Mouse (Mus musculus) spleen, adult 2 months (tissue): Measurements from ENCODE around the gene Btg2. TPM values are rescaled to one million over a fixed set of nuclear protein-coding genes. Genes with fewer than 3 reads are reported as not detected.

ENCODE experiments used
- DNase-seq, 2 experiments: peaks; one replicate each; pipeline versions ENCODE4 v3.0.0 to v3.0.0-alpha.2; 2012 to 2021; ENCODE audit warnings: low spot score in 2 of 2, low read depth in 1 of 2
- H3K27ac ChIP-seq: fragments of 200-500 bp; 2 replicates; pipeline ENCODE4 v1.5.1; 2012; ENCODE audit warnings: low read length, inconsistent platforms; ENCODE audit not compliant: insufficient read depth
- H3K27me3 ChIP-seq: fragments of 200-500 bp; 2 replicates; pipeline ENCODE4 v1.6.1; 2012; ENCODE audit warnings: mild to moderate bottlenecking, moderate library complexity, low read length, inconsistent platforms; ENCODE audit not compliant: control insufficient read depth, insufficient read depth
- H3K36me3 ChIP-seq: fragments of 200-500 bp; 2 replicates; pipeline ENCODE4 v1.6.1; 2012; ENCODE audit warnings: mild to moderate bottlenecking, low read length, inconsistent platforms; ENCODE audit not compliant: control insufficient read depth, insufficient read depth
- H3K4me1 ChIP-seq: fragments of 200-500 bp; 2 replicates; pipeline ENCODE4 v1.6.1; 2011; ENCODE audit warnings: inconsistent platforms; ENCODE audit not compliant: control insufficient read depth, insufficient read depth, insufficient read length
- H3K4me3 ChIP-seq: fragments of 200-500 bp; 2 replicates; pipeline ENCODE4 v1.5.1; 2011; ENCODE audit warnings: mild to moderate bottlenecking, inconsistent platforms; ENCODE audit not compliant: insufficient read depth, insufficient read length; ENCODE audit errors: extremely low read depth
- CTCF ChIP-seq: fragments of 200-500 bp; IDR thresholded peaks from 2 replicates; pipeline ENCODE4 v1.5.1; 2011; ENCODE audit warnings: mild to moderate bottlenecking, inconsistent platforms; ENCODE audit not compliant: insufficient read depth, insufficient read length, insufficient replicate concordance; ENCODE audit errors: extremely low read depth
- POLR2A ChIP-seq: fragments of 200-500 bp; IDR thresholded peaks from 2 replicates; pipeline ENCODE4 v1.6.1; 2011; ENCODE audit warnings: low read depth, low read length, inconsistent platforms
- WGBS: fragments of 180-500 bp; shearing (Covaris S2); methylation state at CpG from one replicate; pipeline ENCODE4 v1.1.7; 2018; 5-methylcytosine and 5-hydroxymethylcytosine counted together
- polyA plus RNA-seq: library from polyadenylated mRNA; depleted of rRNA; stranded (reverse); fragments of >200 nt; gene quantifications from 2 replicates; pipeline ENCODE4 v1.2.3, GENCODE M21; 2012; rRNA removed

The Btg2 gene
- polyA plus RNA-seq, 1 experiment = 115 TPM

DNA sequence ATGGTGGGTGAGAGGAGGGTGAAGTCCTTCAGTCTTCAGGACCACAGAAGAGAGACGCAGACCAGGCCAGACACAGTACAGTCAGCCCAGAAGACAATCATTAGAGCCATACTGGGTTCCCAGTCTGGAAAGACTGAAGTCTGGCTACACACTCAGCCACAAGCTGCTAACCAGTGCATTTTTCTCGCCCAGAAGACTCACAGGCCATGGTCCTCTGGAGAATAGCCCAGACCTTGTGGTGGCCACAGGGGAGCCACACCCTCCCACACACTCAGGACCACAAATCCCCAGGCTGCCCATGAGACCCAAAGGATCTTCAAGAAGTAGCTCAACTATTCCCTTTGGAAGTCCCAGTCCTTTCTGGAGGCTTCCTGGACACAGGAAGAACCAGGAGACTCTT, 39.6 kb downstream of the Btg2 start:
- WGBS = 73% methylated on average over 2 of the region's 2 CpGs
- H3K27ac ChIP-seq = no peak overlapping the region
- H3K36me3 ChIP-seq = no peaks in the 10 kb centered on the region
- no peaks in the 10 kb centered on the region for H3K27me3 ChIP-seq
- no peaks in the 10 kb centered on the region for H3K4me1 ChIP-seq
- no peak for TF ChIP-seq CTCF
- no peak for TF ChIP-seq POLR2A
- no peak overlapping the region for H3K4me3 ChIP-seq
- DNase-seq = no peak

- TF ChIP-seq POLR2A (no peak), CTCF (no peak)
- H3K4me1 ChIP-seq = no peaks in the 10 kb centered on the region
- WGBS = 88% methylated on average over 4 of the region's 4 CpGs
- H3K27ac ChIP-seq = no peak overlapping the region
- H3K36me3 ChIP-seq = no peaks in the 10 kb centered on the region
- H3K27me3 ChIP-seq = no peaks in the 10 kb centered on the region
- no peak overlapping the region for H3K4me3 ChIP-seq
- DNase-seq = no peak
Observed at GRCm38 (mm10) chr1:134038336-134038735, 40.6 kb downstream of the Btg2 start.

DNA sequence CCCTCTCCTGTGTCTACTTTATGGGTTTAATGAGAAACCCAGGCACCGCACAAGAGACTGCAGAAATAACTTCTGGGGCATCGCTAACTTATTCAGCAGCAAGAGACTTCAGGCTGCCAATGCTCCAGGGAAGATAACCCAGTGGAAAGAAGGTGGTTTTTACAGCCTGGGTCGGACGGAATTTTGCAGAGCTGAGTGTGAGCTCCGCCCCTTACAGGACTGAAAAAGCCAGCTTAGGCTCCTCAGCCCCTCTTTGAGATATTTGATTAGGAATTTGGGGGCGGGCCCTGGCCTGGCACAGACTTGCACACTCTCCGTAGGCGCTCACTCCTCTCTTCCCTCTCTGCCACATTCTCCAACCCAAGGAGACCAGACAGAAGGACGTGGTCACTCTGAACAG, 41.7 kb downstream of the Btg2 start, which contains the start of gene Fmod:
Fmod (plus strand) TSS at position 83 of the 400 bp plus-strand sequence.
- H3K27ac ChIP-seq = no peak within 1 kb of the TSS
- H3K36me3 ChIP-seq = no peaks in the 10 kb centered on the region
- no peaks in the 10 kb centered on the region for H3K4me1 ChIP-seq
- TF ChIP-seq POLR2A (no peak), CTCF (no peak)
- no peak for DNase-seq
- no peaks in the 10 kb centered on the region for H3K27me3 ChIP-seq
- H3K4me3 ChIP-seq = no peak within 1 kb of the TSS
- WGBS = 84% methylated on average over 9 of the region's 9 CpGs

- Histone ChIP-seq H3K36me3 (no peaks in the 10 kb centered on the region), H3K4me1 (no peaks in the 10 kb centered on the region), H3K27ac (no peak overlapping the region), H3K4me3 (no peak overlapping the region), H3K27me3 (no peaks in the 10 kb centered on the region)
- DNase-seq = no peak
- TF ChIP-seq POLR2A (no peak), CTCF (no peak)
- 60% methylated on average over 2 of the region's 2 CpGs for WGBS
Observed at GRCm38 (mm10) chr1:134036492-134036891, 42.4 kb downstream of the Btg2 start.

DNA sequence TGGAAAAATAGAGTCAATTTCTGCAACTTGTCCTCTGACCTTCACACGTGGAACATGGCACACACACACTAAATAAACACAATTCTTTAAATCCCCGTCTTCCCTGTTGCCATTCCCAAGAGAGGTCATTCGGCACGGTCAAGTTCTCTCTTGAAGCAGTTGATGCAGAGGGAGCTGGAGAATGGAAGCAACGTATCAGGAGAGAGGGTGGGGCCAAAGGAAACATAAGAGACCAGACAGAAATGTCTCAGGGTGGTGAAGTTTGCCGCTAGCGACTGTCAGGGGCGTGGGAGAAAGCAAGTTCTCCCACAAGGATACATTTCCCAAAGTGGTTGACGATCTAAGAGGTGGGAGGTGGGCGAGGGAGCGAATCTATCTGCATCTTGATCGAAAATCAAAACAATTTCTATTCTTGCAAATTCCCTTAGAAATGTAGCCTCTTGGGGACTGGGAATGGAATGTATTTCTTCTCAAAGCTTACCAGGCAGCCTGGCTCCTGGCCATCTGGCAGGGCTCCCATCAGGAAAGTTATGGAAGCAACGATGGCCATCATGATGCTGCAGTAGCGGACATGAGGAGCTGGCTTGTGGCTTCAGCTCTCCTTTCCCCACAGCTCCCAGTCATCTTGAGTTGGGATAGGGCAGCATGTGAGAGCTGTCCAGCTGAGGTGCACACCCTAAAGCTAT, 50.6 kb downstream of the Btg2 start:
- Histone ChIP-seq H3K4me3 (no peak overlapping the region), H3K4me1 (no peaks in the 10 kb centered on the region), H3K36me3 (no peaks in the 10 kb centered on the region), H3K27me3 (no peaks in the 10 kb centered on the region), H3K27ac (no peak overlapping the region)
- WGBS = 87% methylated on average over 14 of the region's 14 CpGs
- no peak for DNase-seq
- TF ChIP-seq POLR2A = no peak
- no peak for TF ChIP-seq CTCF

GRCm38 (mm10) chr1:134026741-134027140, 52.2 kb downstream of the Btg2 start:
- no peak for DNase-seq
- H3K4me3 ChIP-seq = no peak overlapping the region
- H3K27me3 ChIP-seq = no peaks in the 10 kb centered on the region
- no peaks in the 10 kb centered on the region for H3K36me3 ChIP-seq
- WGBS = 90% methylated on average over 9 of the region's 9 CpGs
- TF ChIP-seq CTCF (no peak), POLR2A (no peak)
- H3K4me1 ChIP-seq = no peaks in the 10 kb centered on the region
- no peak overlapping the region for H3K27ac ChIP-seq

DNA sequence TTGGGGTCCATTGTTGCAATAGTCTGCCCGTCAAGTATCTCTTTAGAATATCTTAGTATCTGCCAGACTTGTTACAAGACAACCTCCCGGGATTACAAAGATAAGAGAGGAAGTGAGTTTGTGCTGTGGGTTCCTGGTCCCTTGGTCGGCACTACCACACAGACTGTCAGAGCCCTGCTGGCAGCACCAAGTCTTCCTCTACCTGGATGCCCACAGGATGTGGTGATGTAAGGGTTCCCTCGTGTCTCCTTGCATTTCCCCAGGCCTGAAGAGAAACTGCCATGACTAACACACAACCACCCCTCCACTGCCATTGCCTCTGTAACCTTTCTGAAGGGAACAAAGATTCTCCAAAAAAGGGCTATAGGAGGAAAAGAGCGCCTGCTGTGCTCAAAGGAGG, 52.9 kb downstream of the Btg2 start:
- WGBS = 23% methylated on average over 5 of the region's 5 CpGs
- DNase-seq = no peak
- Histone ChIP-seq H3K36me3 (no peaks in the 10 kb centered on the region), H3K4me1 (no peaks in the 10 kb centered on the region), H3K27me3 (no peaks in the 10 kb centered on the region), H3K4me3 (no peak overlapping the region), H3K27ac (no peak overlapping the region)
- TF ChIP-seq POLR2A (no peak), CTCF (no peak)

Other genes starting within 250 kb of the Btg2 start
- 0.09 and 0.15 TPM in 2 replicates for gene Optc, start 171.1 kb downstream of the Btg2 start, polyA plus RNA-seq
- 17.7 and 18.1 TPM in 2 replicates for gene Prelp, start 157.7 kb downstream of the Btg2 start, polyA plus RNA-seq
- gene Fmod, start 41.9 kb downstream of the Btg2 start, polyA plus RNA-seq = 10.6 and 12.4 TPM in 2 replicates
- 0.20 TPM in 1 of 2 replicates, not detected in the other for gene Chit1, start 32.1 kb upstream of the Btg2 start, polyA plus RNA-seq
- gene Chil1, start 103.1 kb upstream of the Btg2 start, polyA plus RNA-seq = 3.3 and 7.5 TPM in 2 replicates
- gene Mybph, start 114.3 kb upstream of the Btg2 start, polyA plus RNA-seq = not detected in 2 replicates
- 0.28 and 0.42 TPM in 2 replicates for gene Adora1, start 156.3 kb upstream of the Btg2 start, polyA plus RNA-seq
- gene Myog, start 210.9 kb upstream of the Btg2 start, polyA plus RNA-seq = not detected in 2 replicates